Mouse (Mus musculus) neural tube, embryonic 11.5 days (tissue): ENCODE measurements around the gene Mllt6. TPM values are rescaled to one million over a fixed set of nuclear protein-coding genes. Genes with fewer than 3 reads are reported as not detected.
"Not testable (repeated sequence)": the region's sequence is repeated elsewhere in the genome, so short reads cannot be mapped to it uniquely, and the experiment has no call there.

Experiments used
- ATAC-seq: fragments of 200-750 bp; cut with Nextera tagmentation; 2 replicates; pipeline ENCODE4 v1.8.0; 2017; ENCODE audit warnings: moderate number of reproducible peaks, mild to moderate bottlenecking, moderate TSS enrichment, moderate library complexity; ENCODE audit not compliant: insufficient read depth, low FRiP score, low TSS enrichment
- DNase-seq: peaks from one replicate; pipeline ENCODE4 v3.0.0-alpha.2; 2015; ENCODE audit warnings: low spot score
- H3K27ac ChIP-seq: fragments of 300-500 bp; sonication (generic); 2 replicates; pipeline ENCODE4 v1.5.1; 2014; ENCODE audit warnings: low read depth, mild to moderate bottlenecking, low read length
- H3K27me3 ChIP-seq: fragments of 300-500 bp; sonication (generic); 2 replicates; pipeline ENCODE4 v1.6.1; 2014; ENCODE audit warnings: mild to moderate bottlenecking, low read length, mixed read lengths; ENCODE audit not compliant: control insufficient read depth, insufficient read depth
- H3K36me3 ChIP-seq: fragments of 300-500 bp; sonication (generic); 2 replicates; pipeline ENCODE4 v1.6.1; 2014; ENCODE audit warnings: mild to moderate bottlenecking, low read length, moderate library complexity, mixed read lengths; ENCODE audit not compliant: control insufficient read depth, insufficient read depth
- H3K4me1 ChIP-seq: fragments of 300-500 bp; sonication (generic); 2 replicates; pipeline ENCODE4 v1.6.1; 2014; ENCODE audit warnings: low read length, mixed read lengths; ENCODE audit not compliant: control insufficient read depth, insufficient read depth
- H3K4me2 ChIP-seq: fragments of 300-500 bp; sonication (generic); 2 replicates; pipeline ENCODE4 v1.6.1; 2014; ENCODE audit warnings: low read depth, mild to moderate bottlenecking, moderate library complexity
- H3K4me3 ChIP-seq: fragments of 300-500 bp; sonication (generic); 2 replicates; pipeline ENCODE4 v1.5.1; 2014; ENCODE audit warnings: low read depth, low read length
- H3K9ac ChIP-seq: fragments of 300-500 bp; sonication (generic); 2 replicates; pipeline ENCODE4 v1.6.1; 2014; ENCODE audit warnings: mild to moderate bottlenecking, low read length
- H3K9me3 ChIP-seq: fragments of 300-500 bp; sonication (generic); 2 replicates; pipeline ENCODE4 v1.6.1; 2016; ENCODE audit warnings: low read length; ENCODE audit not compliant: control insufficient read depth
- WGBS: fragments of 180-500 bp; shearing (Covaris S2); extraction: QIAGEN DNeasy Blood & Tissue Kit; methylation state at CpG from one replicate; pipeline ENCODE4 v1.1.7; 2014; 5-methylcytosine and 5-hydroxymethylcytosine counted together
- polyA plus RNA-seq: library from polyadenylated mRNA; unstranded; fragments of >200 nt; fragmentation: Nextera tagmentation; extraction: Ambion mirVana; gene quantifications from 2 replicates; pipeline ENCODE4 v1.2.1, GENCODE M21; 2014

Gene Mllt6
- polyA plus RNA-seq, 1 experiment from 2014 or later: 4.5 TPM

GRCm38 (mm10) chr11:97710067-97710466, 46.9 kb downstream of the Mllt6 start:
- ATAC-seq: not testable (repeated sequence)

GRCm38 (mm10) chr11:97711200-97711900, 48.1 kb downstream of the Mllt6 start:
- WGBS: 83% methylated on average over 13 of the region's 13 CpGs
- no peaks in the 10 kb centered on the region for H3K27me3 ChIP-seq
- no peaks in the 10 kb centered on the region for H3K4me1 ChIP-seq
- DNase-seq: no peak
- ATAC-seq: no peak
- no peaks in the 10 kb centered on the region for H3K9me3 ChIP-seq
- H3K9ac ChIP-seq: no peak overlapping the region
- no peak overlapping the region for H3K4me3 ChIP-seq
- H3K36me3 ChIP-seq: peaks cover 10% of the 10 kb centered on the region
- no peak overlapping the region for H3K4me2 ChIP-seq
- H3K27ac ChIP-seq: no peak overlapping the region

More at GRCm38 (mm10) chr11:97710067-97710466, 46.9 kb downstream of the Mllt6 start:
- H3K4me2 ChIP-seq, H3K27me3 ChIP-seq, H3K9ac ChIP-seq, H3K4me1 ChIP-seq, H3K4me3 ChIP-seq, H3K27ac ChIP-seq, DNase-seq, H3K9me3 ChIP-seq: not testable (repeated sequence)
- 90% methylated on average over 2 of the region's 2 CpGs for WGBS
- H3K36me3 ChIP-seq: peaks cover 10% of the 10 kb centered on the region

- H3K4me2 ChIP-seq: no peak overlapping the region
- no peaks in the 10 kb centered on the region for H3K4me1 ChIP-seq
- no peak overlapping the region for H3K4me3 ChIP-seq
- WGBS: 95% methylated on average over 15 of the region's 15 CpGs
- no peak for ATAC-seq
- H3K27me3 ChIP-seq: no peaks in the 10 kb centered on the region
- no peak overlapping the region for H3K9ac ChIP-seq
- no peak for DNase-seq
- H3K27ac ChIP-seq: no peak overlapping the region
- H3K36me3 ChIP-seq: peaks cover 4% of the 10 kb centered on the region
- no peaks in the 10 kb centered on the region for H3K9me3 ChIP-seq
Measured at GRCm38 (mm10) chr11:97712286-97712685, 49.1 kb downstream of the Mllt6 start.

GRCm38 (mm10) chr11:97713896-97714295, 50.7 kb downstream of the Mllt6 start:
- Histone ChIP-seq H3K9me3 (no peaks in the 10 kb centered on the region), H3K4me2 (no peak overlapping the region), H3K4me3 (no peak overlapping the region), H3K27me3 (no peaks in the 10 kb centered on the region), H3K9ac (no peak overlapping the region), H3K27ac (no peak overlapping the region), H3K4me1 (no peaks in the 10 kb centered on the region), H3K36me3 (peaks cover 7% of the 10 kb centered on the region)
- ATAC-seq (no peak), DNase-seq (no peak)
- 91% methylated on average over 8 of the region's 8 CpGs for WGBS

- Histone ChIP-seq H3K9me3 (no peaks in the 10 kb centered on the region), H3K36me3 (peaks cover 7% of the 10 kb centered on the region), H3K27me3 (no peaks in the 10 kb centered on the region), H3K4me2 (no peak overlapping the region), H3K4me1 (no peaks in the 10 kb centered on the region), H3K27ac (no peak overlapping the region), H3K9ac (no peak overlapping the region), H3K4me3 (no peak overlapping the region)
- WGBS: 95% methylated on average over 3 of the region's 3 CpGs
- ATAC-seq (no peak), DNase-seq (no peak)
Measured at GRCm38 (mm10) chr11:97714356-97714755, 51.1 kb downstream of the Mllt6 start.

GRCm38 (mm10) chr11:97714784-97715760, 51.9 kb downstream of the Mllt6 start:
- Histone ChIP-seq H3K4me2 (no peak overlapping the region), H3K36me3 (peaks cover 10% of the 10 kb centered on the region)
- 93% methylated on average over 14 of the region's 14 CpGs for WGBS

GRCm38 (mm10) chr11:97716021-97716420, 52.8 kb downstream of the Mllt6 start:
- 88% methylated on average over 8 of the region's 8 CpGs for WGBS
- no peaks in the 10 kb centered on the region for H3K4me1 ChIP-seq
- DNase-seq (no peak), ATAC-seq (no peak)
- H3K36me3 ChIP-seq: peaks cover 12% of the 10 kb centered on the region
- no peaks in the 10 kb centered on the region for H3K9me3 ChIP-seq
- no peak overlapping the region for H3K4me3 ChIP-seq
- H3K27ac ChIP-seq: no peak overlapping the region
- H3K27me3 ChIP-seq: no peaks in the 10 kb centered on the region
- no peak overlapping the region for H3K9ac ChIP-seq
- no peak overlapping the region for H3K4me2 ChIP-seq

More at GRCm38 (mm10) chr11:97714784-97715760, 51.9 kb downstream of the Mllt6 start:
- H3K27ac ChIP-seq: no peak overlapping the region
- H3K4me3 ChIP-seq: no peak overlapping the region
- DNase-seq: no peak
- no peak overlapping the region for H3K9ac ChIP-seq
- H3K9me3 ChIP-seq: no peaks in the 10 kb centered on the region
- H3K27me3 ChIP-seq: no peaks in the 10 kb centered on the region
- ATAC-seq: no peak
- no peaks in the 10 kb centered on the region for H3K4me1 ChIP-seq

GRCm38 (mm10) chr11:97717369-97718280, 54.4 kb downstream of the Mllt6 start:
- DNase-seq: no peak
- Histone ChIP-seq H3K9me3 (no peaks in the 10 kb centered on the region; the same call in 1 of the 2 replicates), H3K36me3 (peaks cover 21% of the 10 kb centered on the region), H3K4me1 (no peaks in the 10 kb centered on the region), H3K27ac (no peak overlapping the region), H3K9ac (no peak overlapping the region), H3K4me3 (no peak overlapping the region), H3K4me2 (no peak overlapping the region), H3K27me3 (no peaks in the 10 kb centered on the region)
- WGBS: 89% methylated on average over 26 of the region's 26 CpGs
- ATAC-seq: no peak
